Mouse (Mus musculus) kidney, adult 11 months (tissue): ENCODE measurements around the gene Eef1akmt3.
A peak's percentile ranks its signal among the peaks of the same experiment; 100 is the strongest.
"Not testable (repeated sequence)": the region's sequence is repeated elsewhere in the genome, so short reads cannot be mapped to it uniquely, and the experiment has no call there.

Experiments used
- DNase-seq: peaks from one replicate; pipeline ENCODE4 v3.0.0; 2022

Gene Eef1akmt3

GRCm38 (mm10) chr10:127070190-127071121 is 29.1 kb upstream of the Eef1akmt3 start, which contains the start of gene Tspan31:
Gene Tspan31 (minus strand): TSS chr10:127070264.
- DNase-seq, result peak; percentile 96

- DNase-seq, result no peak
Measured at GRCm38 (mm10) chr10:127069281-127070189, 28.2 kb upstream of the Eef1akmt3 start.

- no peak for DNase-seq
Measured at GRCm38 (mm10) chr10:127068360-127069038, 27.2 kb upstream of the Eef1akmt3 start.

- no peak for DNase-seq
Measured at GRCm38 (mm10) chr10:127066519-127067018, 25.3 kb upstream of the Eef1akmt3 start.

- DNase-seq, result no peak
Measured at GRCm38 (mm10) chr10:127065981-127066380, 24.7 kb upstream of the Eef1akmt3 start.

GRCm38 (mm10) chr10:127063913-127064870 is 22.9 kb upstream of the Eef1akmt3 start:
- DNase-seq, result no peak

- DNase-seq, result peak; percentile 98
Measured at GRCm38 (mm10) chr10:127063239-127063872, 22.0 kb upstream of the Eef1akmt3 start, which contains the start of gene Cdk4. Gene Cdk4 (plus strand): TSS chr10:127063534.

- no peak for DNase-seq
Measured at GRCm38 (mm10) chr10:127062503-127062902, 21.2 kb upstream of the Eef1akmt3 start.

GRCm38 (mm10) chr10:127062101-127062500 is 20.8 kb upstream of the Eef1akmt3 start:
- DNase-seq, result not testable (repeated sequence)

GRCm38 (mm10) chr10:127061513-127061912 is 20.2 kb upstream of the Eef1akmt3 start:
- no peak for DNase-seq

GRCm38 (mm10) chr10:127061085-127061484 is 19.8 kb upstream of the Eef1akmt3 start:
- no peak for DNase-seq

- peak; percentile 85 for DNase-seq
Measured at GRCm38 (mm10) chr10:127059968-127060916, 18.9 kb upstream of the Eef1akmt3 start, which contains the start of gene March9. Gene March9 (minus strand): TSS chr10:127060184.

- no peak for DNase-seq
Measured at GRCm38 (mm10) chr10:127059174-127059967, 18.1 kb upstream of the Eef1akmt3 start.

GRCm38 (mm10) chr10:127058708-127059107 is 17.4 kb upstream of the Eef1akmt3 start:
- no peak for DNase-seq

GRCm38 (mm10) chr10:127058161-127058560 is 16.8 kb upstream of the Eef1akmt3 start:
- peak; percentile 67 for DNase-seq

GRCm38 (mm10) chr10:127056490-127056889 is 15.2 kb upstream of the Eef1akmt3 start:
- DNase-seq, result no peak

GRCm38 (mm10) chr10:127055406-127055805 is 14.1 kb upstream of the Eef1akmt3 start:
- DNase-seq, result no peak

- DNase-seq, result no peak
Measured at GRCm38 (mm10) chr10:127054646-127055045, 13.3 kb upstream of the Eef1akmt3 start.

- DNase-seq, result no peak
Measured at GRCm38 (mm10) chr10:127050119-127050474, 8.8 kb upstream of the Eef1akmt3 start.
